Comparison of ENCODE assay signal across 8 mouse cellular contexts in genomic region chr4:49844274-49844827, GRCm38 (mm10). TPM values are rescaled to one million over a fixed set of nuclear protein-coding genes. Genes with fewer than 3 reads are reported as not detected.
DNase-seq lines count a peak whose midpoint lies in the region; ATAC-seq and TF ChIP-seq lines count a peak whose summit lies in the region.
"Had no signal": no experiment of that assay in that cellular context is flagged by ENCODE, and none has a peak within 500 bp of the region (broad histone marks: within the 10 kb centered on the region; RNA-seq: fewer than 3 reads in every experiment).

No protein-coding gene starts in this region.

- H3K27ac ChIP-seq in embryonic facial prominence, embryonic 15.5 days (replicated peaks), result no peak overlapping the region
- H3K27ac ChIP-seq in intestine, postnatal 0 days (ENCODE audit: low read depth, low read length), result no peak overlapping the region
- no peak overlapping the region for H3K27ac ChIP-seq in neural tube, embryonic 14.5 days (ENCODE audit: low read depth, low read length)
- H3K27ac ChIP-seq: liver, embryonic 14.5 days had no signal

- H3K4me1 ChIP-seq in embryonic facial prominence, embryonic 15.5 days, result peaks cover 18% of the 10 kb centered on the region
- H3K4me1 ChIP-seq in intestine, postnatal 0 days (replicated peaks; ENCODE audit: control insufficient read depth, insufficient read depth, low read length), result no peaks in the 10 kb centered on the region
- no peaks in the 10 kb centered on the region for H3K4me1 ChIP-seq in neural tube, embryonic 14.5 days (ENCODE audit: control insufficient read depth, insufficient read depth, low read length)

- H3K9me3 ChIP-seq in embryonic facial prominence, embryonic 15.5 days (replicated peaks), result no peaks in the 10 kb centered on the region
- no peaks in the 10 kb centered on the region for H3K9me3 ChIP-seq in intestine, postnatal 0 days (ENCODE audit: control insufficient read depth)
- no peaks in the 10 kb centered on the region for H3K9me3 ChIP-seq in neural tube, embryonic 14.5 days (ENCODE audit: control insufficient read depth, low read length)

- H3K4me2 ChIP-seq in embryonic facial prominence, embryonic 15.5 days (replicated peaks), result peak overlapping the region; percentile 93
- peak overlapping the region; percentile 64 for H3K4me2 ChIP-seq in intestine, postnatal 0 days (replicated peaks; ENCODE audit: low read depth)
- peak overlapping the region; percentile 95 for H3K4me2 ChIP-seq in neural tube, embryonic 14.5 days (ENCODE audit: low read depth, low read length)

- TF ChIP-seq CTCF in intestine, postnatal 0 days (IDR thresholded peaks at IDR 0.05; ENCODE audit: low read depth), result no peak

- H3K4me3 ChIP-seq in embryonic facial prominence, embryonic 15.5 days (replicated peaks), result peak overlapping the region; percentile 50
- H3K4me3 ChIP-seq in intestine, postnatal 0 days (ENCODE audit: low read depth, low read length), result peak overlapping the region; percentile 38
- H3K4me3 ChIP-seq in neural tube, embryonic 14.5 days (ENCODE audit: low read depth, low read length), result peak overlapping the region; percentile 70

- peaks cover 39% of the 10 kb centered on the region for H3K27me3 ChIP-seq in embryonic facial prominence, embryonic 15.5 days
- peaks cover 39% of the 10 kb centered on the region for H3K27me3 ChIP-seq in intestine, postnatal 0 days (replicated peaks; ENCODE audit: control insufficient read depth, insufficient read depth, low read length)
- H3K27me3 ChIP-seq in neural tube, embryonic 14.5 days (ENCODE audit: control insufficient read depth, insufficient read depth, low read length), result peaks cover 11% of the 10 kb centered on the region; the same call in 1 of the 2 replicates

- H3K9ac ChIP-seq in embryonic facial prominence, embryonic 15.5 days, result no peak overlapping the region
- no peak overlapping the region for H3K9ac ChIP-seq in intestine, postnatal 0 days (ENCODE audit: low read depth, low read length)
- H3K9ac ChIP-seq in neural tube, embryonic 14.5 days (replicated peaks; ENCODE audit: low read depth, low read length), result peak overlapping the region; percentile 73
- H3K9ac ChIP-seq: liver, embryonic 14.5 days had no signal

- H3K36me3 ChIP-seq in embryonic facial prominence, embryonic 15.5 days, result no peaks in the 10 kb centered on the region
- H3K36me3 ChIP-seq in intestine, postnatal 0 days (ENCODE audit: control insufficient read depth, insufficient read depth), result no peaks in the 10 kb centered on the region
- H3K36me3 ChIP-seq in neural tube, embryonic 14.5 days (ENCODE audit: control insufficient read depth, insufficient read depth, low read length), result no peaks in the 10 kb centered on the region

- 5% methylated on average over 33 of the region's 33 CpGs for WGBS in embryonic facial prominence, embryonic 15.5 days
- 6% methylated on average over 33 of the region's 33 CpGs for WGBS in intestine, postnatal 0 days
- WGBS in neural tube, embryonic 14.5 days, result 2% methylated on average over 33 of the region's 33 CpGs

- ATAC-seq in embryonic facial prominence, embryonic 15.5 days (ENCODE audit: insufficient number of reproducible peaks, low FRiP score, low TSS enrichment, low read depth), result peak; percentile 8; the same call in 1 of the 2 replicates
- ATAC-seq in intestine, postnatal 0 days, result no peak
- peak; percentile 35 for ATAC-seq in neural tube, embryonic 14.5 days (ENCODE audit: low read depth)

- peak; percentile 23 to 25 for DNase-seq in left cerebral cortex, adult 18-20 months (ENCODE audit: low spot score in 2 of 2)
- no peak for DNase-seq in left cerebral cortex, adult 11 months (ENCODE audit: low spot score)
- DNase-seq in spleen, postnatal 10 days (ENCODE audit: low spot score in 2 of 2), result no peak
- DNase-seq in spleen, postnatal 36 days (ENCODE audit: low spot score in 2 of 2), result no peak

RNA-seq across cellular contexts. Expression of gene Grin3a, which starts 1.2 kb away (rescaled TPM):
- 10 to 100 TPM; 27.7 to 28.3 TPM for total RNA-seq in left cerebral cortex, adult 18-20 months (2021)
- polyA plus RNA-seq in embryonic facial prominence, embryonic 15.5 days (2015; fragmentation: Nextera tagmentation; extraction: Ambion mirVana), result 2.0 TPM in 2 replicates
- polyA plus RNA-seq in intestine, postnatal 0 days (2015; fragmentation: Nextera tagmentation; extraction: Ambion mirVana), result 0.26 TPM in 2 replicates
- polyA plus RNA-seq in neural tube, embryonic 14.5 days (2014; fragmentation: Nextera tagmentation; extraction: Ambion mirVana), result 32.6 and 39.3 TPM in 2 replicates

Comparison
In these comparisons a context has a peak if more than half of its experiments do, and no peak if none do; other contexts are left out.
1. DNase-seq: peak in left cerebral cortex, adult 18-20 months (2 of 2); none in left cerebral cortex, adult 11 months (single experiment), spleen, postnatal 10 days (0 of 2) and spleen, postnatal 36 days (0 of 2).
2. RNA of gene Grin3a, which starts 1.2 kb away (polyA plus RNA-seq): 32.6 to 39.3 TPM in neural tube, embryonic 14.5 days; 2.0 TPM in embryonic facial prominence, embryonic 15.5 days and 0.26 TPM in intestine, postnatal 0 days; every median in the first group is over 10 times any median in the second.
3. Peak in every context shown above with its lines, with median percentiles within 50 percentile points of each other: H3K4me2 ChIP-seq and H3K4me3 ChIP-seq.